Mouse (Mus musculus): ENCODE data around the gene Sema5a.

Sema5a gene

DNA sequence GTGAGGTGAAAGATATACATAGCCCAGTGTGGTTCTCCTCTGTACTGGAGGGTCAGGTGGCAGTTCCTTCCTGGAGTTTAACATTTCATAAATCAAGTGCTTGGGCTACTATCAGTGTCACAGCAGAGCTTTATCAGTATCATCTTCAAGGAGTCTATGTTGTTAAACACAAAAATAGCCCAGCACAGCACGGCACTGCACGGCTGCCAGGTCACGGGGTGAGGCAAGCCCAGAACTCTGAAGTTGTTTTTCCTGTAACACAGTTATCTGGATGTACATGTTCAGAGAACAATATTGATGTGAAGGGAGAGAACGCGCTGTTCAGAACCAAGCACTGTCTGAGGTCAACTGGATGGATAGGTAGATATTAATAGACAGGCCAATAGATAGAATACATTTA is 112.2 kb downstream of the Sema5a start:
- peak; percentile 27 for DNase-seq (ENCODE audit: low read depth, low spot score)

DNA sequence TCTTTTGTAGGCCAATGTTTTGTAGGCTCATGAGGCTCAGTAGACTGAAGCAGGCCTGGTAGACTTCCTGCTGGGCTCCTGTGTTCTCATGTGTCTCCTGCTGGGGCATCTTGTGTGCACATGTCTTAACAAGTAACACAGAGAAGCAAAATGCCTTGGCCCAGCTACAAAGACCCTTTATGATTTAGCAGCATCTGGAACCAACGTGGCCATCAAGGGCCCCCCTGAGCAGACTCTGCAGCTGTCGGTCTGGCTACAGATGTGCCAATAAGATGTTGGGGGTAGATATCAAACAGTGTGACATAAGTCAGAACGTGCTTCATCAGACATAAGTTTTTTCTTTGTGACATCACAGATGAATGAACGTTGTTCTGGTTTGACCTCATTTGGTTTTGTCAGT is 123.2 kb downstream of the Sema5a start:
- DNase-seq (ENCODE audit: low read depth, low spot score) = no peak

GRCm38 (mm10) chr15:32370914-32371313 is 126.3 kb downstream of the Sema5a start:
- no peak for DNase-seq (ENCODE audit: low read depth, low spot score)

GRCm38 (mm10) chr15:32371385-32371784 is 126.8 kb downstream of the Sema5a start:
- no peak for DNase-seq (ENCODE audit: low read depth, low spot score)

DNA sequence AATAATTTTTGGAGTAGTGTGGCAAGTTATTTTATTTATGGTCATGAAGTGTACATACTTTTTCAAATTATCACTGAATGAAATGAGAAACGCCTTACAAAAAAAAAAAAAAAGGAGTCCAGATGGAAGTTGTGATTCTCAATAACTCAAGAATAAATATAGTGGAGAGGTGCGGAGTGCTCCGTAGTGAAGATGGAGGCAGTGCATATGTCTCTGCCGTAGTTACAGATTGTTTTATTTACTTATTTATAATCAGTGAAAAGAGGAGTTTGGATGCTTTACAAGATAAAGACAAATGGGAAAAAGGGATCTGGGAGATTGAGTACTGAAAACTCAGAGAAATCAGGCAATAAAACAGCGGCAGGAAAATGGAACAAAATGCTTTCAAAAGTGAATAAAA is 131.7 kb downstream of the Sema5a start:
- no peak for DNase-seq (ENCODE audit: low read depth, low spot score)

DNA sequence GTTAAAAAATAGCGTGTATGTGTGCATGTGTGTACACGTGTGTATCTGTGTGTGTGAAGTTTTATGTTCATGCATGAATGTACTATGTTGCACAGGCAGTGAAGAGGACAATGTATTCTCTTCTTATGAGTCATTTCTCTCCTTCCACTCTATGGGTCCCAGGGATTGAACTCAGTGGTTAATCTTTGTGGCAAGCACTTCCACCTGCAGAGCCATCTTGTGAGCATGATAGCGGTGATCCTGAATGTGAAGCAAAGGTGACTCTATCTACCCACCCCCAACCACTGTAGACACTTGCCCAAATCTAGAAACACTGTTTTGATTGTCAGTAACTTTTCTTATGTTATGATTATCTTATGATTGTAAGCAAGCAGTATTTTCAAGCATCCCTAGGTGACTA is 133.2 kb downstream of the Sema5a start:
- DNase-seq (ENCODE audit: low read depth, low spot score) = no peak

DNA sequence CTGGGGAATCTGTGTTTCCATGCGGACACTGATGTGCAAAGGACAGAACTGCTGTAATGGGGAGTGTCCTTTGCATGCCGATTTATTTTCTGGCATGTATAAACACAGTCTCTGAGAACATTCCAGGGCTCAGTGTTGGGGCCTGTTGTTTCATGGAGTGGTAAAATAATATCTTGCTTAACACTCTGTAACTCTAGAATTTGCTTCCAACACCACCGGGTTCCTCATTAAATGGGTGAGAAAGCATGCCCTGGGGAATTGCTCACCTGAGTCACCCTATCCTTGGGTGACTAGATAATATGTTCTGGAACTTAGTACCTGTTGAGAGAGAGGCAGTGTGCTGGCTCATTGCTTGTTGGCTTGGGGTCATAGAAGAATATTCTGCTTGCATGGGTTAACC is 135.7 kb downstream of the Sema5a start:
- no peak for DNase-seq (ENCODE audit: low read depth, low spot score)

DNA sequence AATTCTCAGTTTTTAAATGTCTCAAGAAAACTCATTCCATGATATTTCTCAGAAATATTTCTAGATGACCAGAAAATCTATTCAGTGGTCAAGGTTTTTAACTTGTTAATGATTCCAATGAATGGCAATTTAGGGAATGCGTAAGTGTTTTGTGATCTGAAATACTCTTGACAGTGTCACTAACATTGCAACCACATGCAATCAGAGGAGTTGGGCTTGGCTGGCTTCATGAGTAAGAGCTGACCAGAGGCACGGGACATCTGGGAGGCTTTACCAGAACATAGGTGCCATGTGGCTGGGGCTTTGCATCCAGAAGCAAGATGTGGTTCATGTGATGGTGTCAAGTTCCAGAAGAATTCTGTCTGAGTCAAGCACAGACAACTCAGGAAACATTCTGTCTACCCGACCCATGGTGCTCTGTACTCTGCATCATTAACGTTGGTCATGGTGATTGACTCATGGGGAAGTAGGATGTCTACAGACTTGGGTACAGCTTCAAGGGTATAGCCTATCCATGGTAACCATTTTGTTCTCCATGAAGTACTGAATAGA is 138.4 kb downstream of the Sema5a start:
- DNase-seq (ENCODE audit: low read depth, low spot score) = no peak

- DNase-seq (ENCODE audit: low read depth, low spot score) = no peak
Measured at GRCm38 (mm10) chr15:32396241-32396890, 151.8 kb downstream of the Sema5a start.

GRCm38 (mm10) chr15:32397064-32397463 is 152.5 kb downstream of the Sema5a start:
- DNase-seq (ENCODE audit: low read depth, low spot score) = no peak

GRCm38 (mm10) chr15:32398721-32399120 is 154.1 kb downstream of the Sema5a start:
- DNase-seq (ENCODE audit: low read depth, low spot score) = no peak

GRCm38 (mm10) chr15:32401909-32402527 is 157.4 kb downstream of the Sema5a start:
- DNase-seq (ENCODE audit: low read depth, low spot score) = no peak

DNA sequence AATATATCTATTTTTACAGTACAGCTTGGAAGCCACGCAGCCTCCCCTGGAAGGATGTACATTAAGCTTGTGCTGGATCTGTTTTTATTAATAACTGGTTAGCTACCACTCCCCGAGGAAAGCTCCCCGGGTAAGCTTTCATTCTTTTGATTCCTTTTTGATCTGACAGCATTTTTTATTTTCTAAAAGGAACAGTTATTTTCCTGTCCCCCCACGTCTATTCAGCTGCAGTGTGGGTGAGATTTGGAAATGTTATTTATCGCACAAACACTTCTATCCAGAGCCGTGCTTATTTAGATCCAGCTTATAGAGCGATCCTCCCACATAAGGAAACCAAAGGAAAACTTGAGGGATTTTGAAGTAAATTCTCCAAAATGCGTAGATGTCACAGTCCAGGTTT is 158.7 kb downstream of the Sema5a start:
- DNase-seq (ENCODE audit: low read depth, low spot score) = no peak

GRCm38 (mm10) chr15:32406436-32406835 is 161.8 kb downstream of the Sema5a start:
- no peak for DNase-seq (ENCODE audit: low read depth, low spot score)

- DNase-seq (ENCODE audit: low read depth, low spot score) = no peak
Measured at GRCm38 (mm10) chr15:32407766-32408165, 163.2 kb downstream of the Sema5a start.

DNA sequence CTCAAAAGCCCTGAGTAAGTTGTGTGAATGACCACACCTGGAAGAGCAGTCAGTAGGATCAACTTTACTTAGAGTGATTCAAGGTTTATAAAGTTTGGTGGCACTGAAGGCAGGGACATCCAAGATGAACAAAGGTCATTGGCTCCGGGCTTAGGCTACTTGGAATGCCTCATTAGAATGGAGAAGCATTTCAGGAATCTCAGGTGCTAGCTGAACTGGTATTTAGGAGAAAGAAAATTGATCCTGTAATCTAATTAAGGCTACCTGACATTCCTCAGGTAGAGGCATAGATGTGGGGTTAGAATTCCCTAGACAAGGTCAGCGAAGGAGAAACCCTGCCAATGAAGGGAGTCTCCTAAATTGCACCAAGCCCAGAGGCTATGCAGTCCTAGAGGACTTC is 171.7 kb downstream of the Sema5a start:
- no peak for DNase-seq (ENCODE audit: low read depth, low spot score)

DNA sequence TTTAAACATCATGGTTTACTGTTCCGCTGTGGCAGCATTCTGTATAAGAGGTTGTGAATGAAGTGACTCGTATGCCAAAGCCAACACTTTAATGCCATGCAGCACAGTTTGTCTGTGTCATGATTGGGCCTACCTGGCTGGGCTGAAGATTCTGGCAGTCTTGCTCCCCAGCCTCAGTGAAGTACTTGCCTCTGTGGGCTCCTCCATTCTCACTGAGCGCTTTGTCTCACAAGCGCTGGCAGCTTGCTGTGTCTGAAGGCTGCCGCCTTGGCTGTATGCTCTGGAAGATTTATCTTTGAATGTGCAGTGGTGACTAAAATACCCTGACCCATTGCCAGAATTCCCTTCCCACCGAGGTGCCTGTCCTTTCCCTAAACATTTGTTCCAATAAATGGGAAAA is 178.0 kb downstream of the Sema5a start:
- no peak for DNase-seq (ENCODE audit: low read depth, low spot score)

GRCm38 (mm10) chr15:32423061-32423460 is 178.5 kb downstream of the Sema5a start:
- DNase-seq (ENCODE audit: low read depth, low spot score) = no peak

GRCm38 (mm10) chr15:32427188-32427924 is 182.7 kb downstream of the Sema5a start:
- DNase-seq (ENCODE audit: low read depth, low spot score) = no peak

GRCm38 (mm10) chr15:32432927-32433832 is 188.6 kb downstream of the Sema5a start:
- no peak for DNase-seq (ENCODE audit: low read depth, low spot score)

DNA sequence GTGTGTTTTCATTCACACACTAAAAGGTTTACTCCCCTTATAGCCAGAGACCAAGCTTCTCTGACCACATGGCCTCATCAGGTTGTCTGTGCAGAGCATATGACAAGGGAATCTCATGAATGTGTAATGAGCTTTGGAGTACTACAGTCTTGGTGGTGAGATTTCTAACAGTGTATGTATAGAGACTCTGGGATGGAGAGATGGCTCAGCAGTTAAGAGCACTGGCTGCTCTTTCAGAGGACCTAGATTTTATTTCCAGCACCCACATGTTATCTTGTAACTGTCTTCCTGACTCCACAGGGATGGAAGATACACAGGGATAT is 189.2 kb downstream of the Sema5a start:
- no peak for DNase-seq (ENCODE audit: low read depth, low spot score)

DNA sequence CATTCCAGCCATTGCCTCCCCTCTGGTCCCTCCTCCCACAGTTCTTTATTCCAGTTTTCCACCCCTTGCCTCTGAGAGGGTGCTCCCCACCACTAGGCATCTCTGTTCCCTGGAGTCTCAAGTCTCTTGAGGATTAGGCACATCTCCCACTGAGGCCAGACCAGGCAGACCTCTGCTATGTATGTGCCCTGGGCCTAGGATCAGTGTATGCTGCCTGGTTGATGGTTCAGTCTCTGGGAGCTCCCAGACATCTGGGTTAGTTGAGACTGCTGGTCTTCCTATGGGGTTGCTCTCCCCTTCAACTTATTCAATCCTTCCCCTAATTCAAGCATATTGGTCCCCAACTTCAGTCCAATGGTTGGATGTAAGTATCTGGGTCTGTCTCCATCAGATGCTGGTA is 189.7 kb downstream of the Sema5a start:
- DNase-seq (ENCODE audit: low read depth, low spot score) = no peak
